Mouse (Mus musculus) T-helper 1 cell (primary cell): ENCODE data around the gene Ncam2.

Source experiments
- in situ Hi-C: fragments of 300-600 bp; cut with MboI, MseI; formaldehyde crosslinking; loops from one replicate; pipeline ENCODE4 v1.15.1; 2025; ENCODE audit warnings: high pct_unique_total_duplicates

The Ncam2 gene

DNA sequence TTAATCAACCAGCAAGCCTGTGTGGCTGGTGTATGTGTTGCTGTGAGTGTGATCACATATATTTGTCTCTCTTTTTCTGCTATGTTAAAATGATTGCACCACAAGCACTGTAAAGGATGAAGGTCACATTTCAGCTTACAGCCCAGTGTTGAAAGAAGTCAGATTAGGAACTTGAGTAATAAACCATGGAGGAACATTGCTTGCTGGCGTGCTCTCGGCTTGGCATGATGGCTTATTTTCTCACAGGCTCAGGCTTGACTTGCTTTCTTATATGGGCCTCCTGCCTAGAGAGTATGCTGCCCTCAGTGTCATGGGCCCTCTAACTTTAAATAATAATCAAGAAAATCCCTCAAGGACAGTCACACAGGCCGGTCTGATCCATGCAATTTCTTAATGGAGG is 449.8 kb downstream of the Ncam2 start:
- in situ Hi-C loops: no loop called here

DNA sequence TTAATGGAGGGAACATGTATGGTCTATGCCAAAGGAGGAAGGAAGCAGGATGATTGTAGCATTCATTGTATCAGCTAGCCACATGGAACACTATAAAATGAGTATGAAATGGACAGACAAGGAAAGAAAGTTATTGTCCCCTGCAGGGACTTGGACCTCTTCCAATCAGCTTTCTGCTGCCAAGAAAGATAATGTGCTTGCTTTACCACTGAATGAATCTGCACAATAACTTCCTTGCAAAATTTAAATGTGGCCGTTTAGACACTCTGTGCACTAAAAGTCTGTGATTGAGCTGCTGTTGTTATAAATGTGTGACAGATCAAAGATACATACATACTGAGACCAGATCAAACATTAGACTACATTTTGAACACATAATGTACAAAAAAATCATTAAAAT is 451.1 kb downstream of the Ncam2 start:
- in situ Hi-C loops: no loop called here

DNA sequence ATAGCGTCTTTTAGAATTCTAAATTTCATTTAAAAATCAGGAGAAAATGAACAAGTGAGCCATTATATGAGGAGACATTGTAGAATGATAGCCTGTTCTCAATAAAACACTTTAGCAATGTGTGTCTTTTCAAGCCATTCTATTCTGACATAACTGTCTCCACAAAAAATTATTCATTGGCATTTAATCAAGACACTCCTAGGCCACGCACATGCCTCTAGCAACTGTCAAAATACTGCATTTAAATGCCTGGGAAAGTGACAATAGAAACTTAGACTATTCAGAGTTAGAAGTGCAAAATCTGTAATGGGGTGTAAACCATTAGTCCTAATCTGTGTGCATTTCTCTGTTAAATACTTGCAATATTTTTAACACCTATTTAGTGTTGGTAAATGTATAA is 456.1 kb downstream of the Ncam2 start:
- in situ Hi-C loops: no loop called here

DNA sequence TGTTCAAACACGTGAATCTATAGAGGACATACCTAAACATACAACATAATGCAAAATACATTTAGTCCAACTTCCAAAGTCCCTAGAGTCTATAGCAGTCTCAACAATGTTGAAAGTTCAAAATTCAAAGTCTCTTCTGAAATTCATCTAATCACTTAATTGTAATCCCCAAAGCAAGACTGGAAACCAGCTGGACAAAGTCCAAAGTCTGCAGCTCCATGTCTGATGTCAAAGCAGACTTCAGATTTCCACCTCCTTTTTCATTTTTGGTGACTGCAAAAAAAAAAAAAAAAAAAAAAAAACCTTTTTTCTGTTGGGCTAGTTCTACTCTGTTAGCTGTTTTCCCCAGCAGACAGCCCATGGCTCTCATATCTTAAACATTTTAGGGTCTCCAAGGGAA is 473.4 kb downstream of the Ncam2 start:
- in situ Hi-C loops: no loop called here

DNA sequence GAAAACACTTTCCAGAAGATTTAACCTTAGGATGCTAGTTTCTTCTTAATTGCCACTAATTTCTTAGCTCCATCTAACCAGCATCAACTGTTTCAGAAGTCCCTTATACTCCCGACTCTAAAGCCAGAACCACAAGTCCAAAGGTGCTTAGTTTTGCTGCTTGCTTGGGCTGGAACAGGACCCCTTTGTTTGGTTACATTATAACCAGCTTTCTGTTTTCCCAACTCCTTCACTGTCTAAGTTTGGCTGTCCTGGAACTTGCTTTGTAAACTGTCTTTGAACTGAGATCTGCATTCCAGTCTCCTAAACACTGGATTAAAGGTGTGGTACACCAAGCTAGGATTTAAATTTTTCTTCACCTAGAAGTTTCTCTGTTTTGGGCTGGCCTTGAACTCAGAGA is 475.0 kb downstream of the Ncam2 start:
- in situ Hi-C loops: no loop called here
